In the genomic region with DNA sequence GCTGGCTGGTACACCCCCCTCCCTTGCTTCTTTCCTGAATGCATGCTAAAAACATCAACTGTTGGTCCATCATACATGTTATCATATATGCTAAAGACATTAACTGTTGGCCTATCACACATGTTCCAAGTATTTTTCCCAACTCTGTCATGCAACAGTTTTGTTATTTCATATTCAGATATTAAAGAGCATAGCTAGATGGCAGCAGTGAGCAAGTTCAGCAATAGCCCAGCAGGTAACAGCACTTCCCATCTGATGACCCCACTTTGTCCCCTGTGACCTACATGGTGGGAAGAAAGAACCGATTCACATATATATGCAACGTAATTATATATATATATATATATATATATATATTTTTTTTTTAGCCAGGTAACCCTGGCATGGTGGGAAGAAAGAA, we compare ENCODE assay signal across 8 mouse cellular contexts.
DNase-seq lines count a peak whose midpoint lies in the region; ATAC-seq and TF ChIP-seq lines count a peak whose summit lies in the region.

No protein-coding gene starts in this region.

- WGBS in midbrain, embryonic 15.5 days, result 56% methylated on average over 2 of the region's 2 CpGs

- no peak overlapping the region for H3K4me2 ChIP-seq in midbrain, embryonic 15.5 days

- peaks cover 7% of the 10 kb centered on the region; the same call in 1 of the 2 replicates for H3K4me1 ChIP-seq in E14TG2a.4 (replicated peaks; ENCODE audit: low read depth, low read length)
- peaks cover 10% of the 10 kb centered on the region; the same call in 1 of the 2 replicates for H3K4me1 ChIP-seq in midbrain, embryonic 15.5 days

- H3K27ac ChIP-seq in midbrain, embryonic 15.5 days, result no peak overlapping the region

- H3K4me3 ChIP-seq in E14TG2a.4 (replicated peaks; ENCODE audit: low read length), result no peak overlapping the region
- H3K4me3 ChIP-seq in midbrain, embryonic 15.5 days, result no peak overlapping the region

- no peaks in the 10 kb centered on the region for H3K27me3 ChIP-seq in E14TG2a.4 (ENCODE audit: insufficient read depth, low read length)
- H3K27me3 ChIP-seq in midbrain, embryonic 15.5 days (replicated peaks), result no peaks in the 10 kb centered on the region

- H3K9ac ChIP-seq in midbrain, embryonic 15.5 days, result no peak overlapping the region

- H3K9me3 ChIP-seq in E14TG2a.4 (ENCODE audit: low read length), result no peaks in the 10 kb centered on the region
- H3K9me3 ChIP-seq in midbrain, embryonic 15.5 days, result no peaks in the 10 kb centered on the region

- TF ChIP-seq CTCF in E14TG2a.4 (conservative IDR thresholded peaks at IDR 0.05; ENCODE audit: low read length), result peak; percentile 22; the same call in 1 of the 2 replicates

- DNase-seq in kidney, adult 8-10 months, result peak; percentile 15 to 34
- no peak for DNase-seq in kidney, adult 11 months
- peak; percentile 42 for DNase-seq in A20 (ENCODE audit: low read depth, low spot score)
- DNase-seq in lung, postnatal 36 days, result peak; percentile 75
- DNase-seq in testis, postnatal 10 days (ENCODE audit: low spot score), result no peak

- peak; percentile 42; the same call in 1 of the 2 replicates for ATAC-seq in common myeloid progenitor, adult 5-6 weeks (replicated peaks; ENCODE audit: low read depth, poor library complexity, severe bottlenecking)
- ATAC-seq in midbrain, embryonic 15.5 days (replicated peaks), result no peak

- no peaks in the 10 kb centered on the region for H3K36me3 ChIP-seq in E14TG2a.4 (ENCODE audit: insufficient read depth, low read length)
- H3K36me3 ChIP-seq in midbrain, embryonic 15.5 days (replicated peaks), result no peaks in the 10 kb centered on the region

Comparison
In these comparisons a context has a peak if more than half of its experiments do, and no peak if none do; other contexts are left out.
1. DNase-seq: peak in kidney, adult 8-10 months (2 of 2), A20 (single experiment) and lung, postnatal 36 days (single experiment); none in kidney, adult 11 months (single experiment) and testis, postnatal 10 days (single experiment).